Mouse (Mus musculus) layer of hippocampus, adult 2 months (tissue): ENCODE measurements at regions not wholly inside any gene's neighbourhood (a gene's known extent, or its start where the extent isn't known, plus 50 kb on each side); places are given as distances from the start of the nearest gene placed in this dataset.

Experiments used
- DNase-seq, 2 experiments: peaks; one replicate each; pipeline ENCODE4 v3.0.0; 2022; ENCODE audit warnings: low spot score in 2 of 2
- H3K27ac ChIP-seq: fragments of 200-600 bp; 2 replicates; pipeline ENCODE4 v1.8.1; 2022
- H3K4me3 ChIP-seq: fragments of 200-600 bp; 2 replicates; pipeline ENCODE4 v1.8.1; 2022; ENCODE audit warnings: mild to moderate bottlenecking
- CTCF ChIP-seq: fragments of 200-600 bp; conservative IDR thresholded peaks from 2 replicates; pipeline ENCODE4 v1.8.1; 2022; ENCODE audit warnings: antibody characterized with exemption, mild to moderate bottlenecking, moderate library complexity

GRCm38 (mm10) chr3:123828790-123829189 lies 138.1 kb upstream of the Ndst3 start:
- H3K27ac ChIP-seq, result no peak overlapping the region
- H3K4me3 ChIP-seq, result no peak overlapping the region
- no peak for TF ChIP-seq CTCF
- DNase-seq, result no peak

GRCm38 (mm10) chr3:123838385-123839170 lies 147.9 kb upstream of the Ndst3 start:
- Histone ChIP-seq H3K4me3 (no peak overlapping the region), H3K27ac (no peak overlapping the region)
- DNase-seq, result no peak
- no peak for TF ChIP-seq CTCF

GRCm38 (mm10) chr3:123846554-123846953 lies 155.9 kb upstream of the Ndst3 start:
- TF ChIP-seq CTCF, result no peak
- H3K4me3 ChIP-seq, result no peak overlapping the region
- H3K27ac ChIP-seq, result no peak overlapping the region
- no peak for DNase-seq

- Histone ChIP-seq H3K4me3 (no peak overlapping the region), H3K27ac (no peak overlapping the region)
- DNase-seq, result no peak
- no peak for TF ChIP-seq CTCF
Measured at GRCm38 (mm10) chr3:123848663-123849062, 158.0 kb upstream of the Ndst3 start.

- no peak overlapping the region for H3K4me3 ChIP-seq
- TF ChIP-seq CTCF, result no peak
- H3K27ac ChIP-seq, result no peak overlapping the region
- no peak for DNase-seq
Measured at GRCm38 (mm10) chr3:123852889-123853288, 162.2 kb upstream of the Ndst3 start.

GRCm38 (mm10) chr3:123873709-123874108 lies 183.1 kb upstream of the Ndst3 start:
- DNase-seq, result no peak
- TF ChIP-seq CTCF, result no peak
- H3K4me3 ChIP-seq, result no peak overlapping the region
- no peak overlapping the region for H3K27ac ChIP-seq

- Histone ChIP-seq H3K4me3 (no peak overlapping the region), H3K27ac (no peak overlapping the region)
- TF ChIP-seq CTCF, result no peak
- no peak for DNase-seq
Measured at GRCm38 (mm10) chr3:123893691-123894090, 203.0 kb upstream of the Ndst3 start.

GRCm38 (mm10) chr3:123905928-123906721 lies 215.5 kb upstream of the Ndst3 start:
- no peak for TF ChIP-seq CTCF
- DNase-seq, result no peak
- H3K27ac ChIP-seq, result peak overlapping the region; percentile 29; the same call in 1 of the 2 replicates
- H3K4me3 ChIP-seq, result no peak overlapping the region

- no peak for TF ChIP-seq CTCF
- H3K4me3 ChIP-seq, result no peak overlapping the region
- no peak for DNase-seq
- H3K27ac ChIP-seq, result no peak overlapping the region
Measured at GRCm38 (mm10) chr3:123918140-123918539, 227.5 kb upstream of the Ndst3 start.

- H3K27ac ChIP-seq, result no peak overlapping the region
- no peak for DNase-seq
- TF ChIP-seq CTCF, result no peak
- no peak overlapping the region for H3K4me3 ChIP-seq
Measured at GRCm38 (mm10) chr3:123952121-123952520, 261.5 kb upstream of the Ndst3 start.

- Histone ChIP-seq H3K4me3 (no peak overlapping the region), H3K27ac (0 out of 2 replicates have a peak overlapping the region, but pooled peaks have one; percentile 3)
- TF ChIP-seq CTCF, result no peak
- no peak for DNase-seq
Measured at GRCm38 (mm10) chr3:123967373-123967772, 276.7 kb upstream of the Ndst3 start.

- Histone ChIP-seq H3K27ac (no peak overlapping the region), H3K4me3 (no peak overlapping the region)
- DNase-seq, result no peak
Measured at GRCm38 (mm10) chr3:123972367-123972766, 281.7 kb upstream of the Ndst3 start.

GRCm38 (mm10) chr3:123973806-123974576 lies 283.3 kb upstream of the Ndst3 start:
- peak overlapping the region; percentile 0; the same call in 1 of the 2 replicates for H3K27ac ChIP-seq
- TF ChIP-seq CTCF, result 0 out of 2 replicates have a peak, but pooled peaks have one; percentile 8
- no peak for DNase-seq
- H3K4me3 ChIP-seq, result peak overlapping the region; percentile 19; the same call in 1 of the 2 replicates

More at GRCm38 (mm10) chr3:123972367-123972766, 281.7 kb upstream of the Ndst3 start:
- no peak for TF ChIP-seq CTCF
